Mouse (Mus musculus): ENCODE results near the gene Fam221a.

The Fam221a gene

DNA sequence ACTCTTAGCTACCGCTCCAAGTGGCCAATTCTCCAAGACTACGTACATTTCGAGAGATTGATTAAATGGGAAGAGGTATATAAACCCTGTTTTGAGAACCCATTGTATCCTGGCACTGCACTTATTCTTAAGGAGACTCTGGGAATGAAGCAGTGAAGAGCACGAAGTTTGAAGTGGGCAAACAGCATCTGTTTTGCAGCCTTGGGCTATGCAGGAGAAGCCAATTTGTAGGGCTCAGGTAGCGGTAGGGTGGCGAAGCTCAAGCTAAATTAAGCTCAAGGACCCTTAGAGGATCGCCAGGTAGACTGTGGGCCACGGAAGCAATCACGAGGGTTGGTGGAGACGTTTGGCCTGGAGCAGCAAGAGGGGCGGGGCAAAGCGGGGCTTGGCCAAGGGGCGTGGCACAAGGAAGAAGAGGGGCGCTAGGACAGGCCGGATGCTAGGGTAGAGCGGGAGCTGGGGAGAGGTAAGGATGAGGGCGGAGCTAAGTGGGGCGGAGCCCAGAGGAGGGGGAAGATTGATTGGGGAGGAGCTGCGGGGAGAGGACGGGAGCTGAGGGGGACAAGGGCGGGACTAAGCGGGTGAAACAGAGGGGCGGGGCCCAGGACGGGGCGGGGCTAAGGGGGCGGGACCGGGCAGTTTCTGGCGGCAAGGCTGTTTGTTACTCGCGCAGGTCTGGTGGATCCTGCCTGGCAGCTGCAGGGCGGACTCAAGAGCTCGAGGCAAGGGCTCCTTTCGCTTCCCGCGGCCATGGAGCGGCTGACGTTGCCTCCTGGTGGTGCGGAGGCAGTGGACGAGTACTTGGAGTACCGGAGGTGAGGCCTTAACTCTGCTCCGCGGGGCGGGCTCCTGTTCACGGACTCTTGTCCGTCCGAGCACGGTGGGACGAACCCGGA is at the start of gene Fam221a:
TSS of gene Fam221a (plus strand) at position 581 of the 896 bp plus-strand sequence.
- DNase-seq (ENCODE audit: low spot score in 2 of 2), result peak; percentile 39 to 45

- peak; percentile 97 for DNase-seq (ENCODE audit: low spot score in 2 of 2)
Measured at GRCm38 (mm10) chr6:49318966-49319594, 48.5 kb upstream of the Fam221a start, which contains the start of gene Ccdc126. Gene Ccdc126 (plus strand): TSS chr6:49319274.

GRCm38 (mm10) chr6:49319595-49320315 is 47.8 kb upstream of the Fam221a start:
- no peak for DNase-seq (ENCODE audit: low spot score in 2 of 2)

- no peak for DNase-seq (ENCODE audit: low spot score in 2 of 2)
Measured at GRCm38 (mm10) chr6:49321341-49321740, 46.2 kb upstream of the Fam221a start.

- DNase-seq (ENCODE audit: low spot score in 2 of 2), result no peak
Measured at GRCm38 (mm10) chr6:49322056-49322455, 45.5 kb upstream of the Fam221a start.

DNA sequence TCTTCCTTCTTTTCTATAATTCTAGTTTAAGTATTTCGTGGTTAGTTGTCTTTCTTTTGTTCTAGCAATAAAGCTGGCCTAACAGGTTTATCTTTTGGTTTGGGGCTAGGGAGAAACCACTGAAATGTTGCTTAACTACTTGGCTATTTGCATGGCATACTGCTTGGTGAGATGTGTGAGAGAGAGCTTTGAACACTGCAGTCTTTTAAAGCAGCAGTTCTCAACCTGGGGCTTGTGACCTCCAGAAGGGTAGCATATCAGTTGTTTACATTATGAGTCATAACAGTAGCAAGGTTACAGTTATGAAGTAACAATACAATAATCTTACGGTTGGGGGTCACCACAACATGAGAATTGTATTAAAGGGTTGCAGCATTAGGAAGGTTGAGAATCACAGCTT is 44.6 kb upstream of the Fam221a start:
- no peak for DNase-seq (ENCODE audit: low spot score in 2 of 2)

- DNase-seq (ENCODE audit: low spot score in 2 of 2), result no peak
Measured at GRCm38 (mm10) chr6:49324528-49324927, 43.0 kb upstream of the Fam221a start.

DNA sequence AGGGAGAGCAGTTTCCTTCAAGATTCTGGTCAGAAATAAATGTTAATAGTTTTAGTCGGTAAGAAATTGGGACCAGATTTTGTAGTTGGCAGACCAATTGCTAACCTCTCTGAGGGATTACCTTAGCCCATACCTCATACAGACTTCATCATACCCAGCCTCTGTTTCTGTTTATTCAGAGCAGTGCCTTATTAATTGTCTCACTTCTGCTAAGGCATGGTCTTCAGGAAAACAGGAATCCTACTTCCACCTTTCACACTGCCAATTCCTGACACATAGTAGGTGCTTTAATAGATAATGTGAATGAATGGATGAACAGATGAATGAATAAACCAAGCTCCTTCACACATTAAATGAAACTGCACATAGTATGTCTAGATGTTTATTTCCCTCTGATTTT is 42.2 kb upstream of the Fam221a start:
- DNase-seq (ENCODE audit: low spot score in 2 of 2), result no peak

GRCm38 (mm10) chr6:49326846-49327245 is 40.7 kb upstream of the Fam221a start:
- DNase-seq (ENCODE audit: low spot score in 2 of 2), result no peak

DNA sequence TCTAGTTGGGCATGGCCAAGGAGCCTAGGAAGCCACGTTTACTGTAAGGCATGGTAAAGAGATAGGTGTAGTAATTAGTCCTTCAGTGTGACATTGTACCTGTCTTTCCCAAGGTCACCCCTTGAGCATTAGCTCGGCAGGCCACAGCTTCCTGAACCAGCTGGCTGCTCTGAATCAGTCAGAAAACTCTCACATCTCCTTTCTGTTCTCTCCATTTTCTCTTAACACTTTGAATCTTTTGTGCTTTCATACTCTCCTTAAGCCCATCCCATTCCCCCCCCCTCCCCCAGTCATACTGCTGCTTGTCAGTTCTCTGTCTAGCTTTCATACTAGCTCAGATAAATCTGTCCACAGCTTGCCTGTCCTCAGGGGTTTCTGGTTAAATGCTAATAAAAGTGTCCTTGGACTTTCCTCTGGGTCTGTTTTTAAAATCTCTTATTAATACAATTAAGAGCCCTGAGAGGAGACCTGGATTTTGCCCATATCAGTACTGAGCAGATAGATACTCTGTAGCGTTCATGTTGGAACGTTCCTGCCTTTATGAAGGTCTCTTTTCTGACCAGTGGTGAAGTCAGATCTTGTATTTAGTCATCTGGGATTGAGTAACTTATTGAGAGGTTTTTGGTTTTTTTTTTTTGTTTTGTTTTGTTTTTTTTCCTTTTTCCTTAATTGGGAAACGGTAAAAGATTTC is 36.0 kb upstream of the Fam221a start:
- DNase-seq (ENCODE audit: low spot score in 2 of 2), result no peak

DNA sequence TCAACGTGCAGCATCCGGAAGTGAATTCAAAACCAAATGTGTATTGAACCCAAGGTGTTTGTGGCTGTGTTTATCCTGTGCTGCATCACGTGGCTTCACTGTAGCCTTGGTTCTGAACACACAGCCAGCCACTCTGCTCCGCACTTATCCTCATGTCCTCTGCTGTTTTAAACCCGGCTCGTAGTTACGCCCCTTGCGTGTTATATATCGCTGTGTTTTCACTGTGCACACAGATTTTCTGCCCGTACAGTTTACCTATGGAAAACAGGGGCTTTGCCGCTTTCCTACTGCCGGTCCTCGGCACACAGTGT is 35.5 kb upstream of the Fam221a start:
- DNase-seq (ENCODE audit: low spot score in 2 of 2), result no peak

DNA sequence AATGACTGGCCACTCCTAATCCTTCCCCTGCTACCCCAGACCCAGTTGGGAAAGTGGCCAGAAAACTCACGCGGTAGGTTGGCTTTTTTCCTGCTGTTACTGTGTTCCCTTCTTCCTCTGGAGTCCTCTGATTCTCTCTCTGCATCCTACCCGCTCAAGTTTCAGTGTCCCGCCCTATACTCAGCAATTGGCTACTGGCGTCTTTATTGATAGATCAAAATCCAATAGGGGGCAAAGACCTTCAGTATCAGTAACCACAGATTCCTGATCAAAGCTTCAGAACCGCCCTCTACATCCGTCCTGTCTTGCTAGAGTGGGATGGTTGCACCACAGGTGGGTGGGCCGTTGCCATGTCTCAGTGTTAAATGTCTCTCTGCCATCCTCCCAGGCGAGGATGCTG is 29.0 kb upstream of the Fam221a start:
- no peak for DNase-seq (ENCODE audit: low spot score in 2 of 2)

- no peak for DNase-seq (ENCODE audit: low spot score in 2 of 2)
Measured at GRCm38 (mm10) chr6:49339145-49339544, 28.4 kb upstream of the Fam221a start.

DNA sequence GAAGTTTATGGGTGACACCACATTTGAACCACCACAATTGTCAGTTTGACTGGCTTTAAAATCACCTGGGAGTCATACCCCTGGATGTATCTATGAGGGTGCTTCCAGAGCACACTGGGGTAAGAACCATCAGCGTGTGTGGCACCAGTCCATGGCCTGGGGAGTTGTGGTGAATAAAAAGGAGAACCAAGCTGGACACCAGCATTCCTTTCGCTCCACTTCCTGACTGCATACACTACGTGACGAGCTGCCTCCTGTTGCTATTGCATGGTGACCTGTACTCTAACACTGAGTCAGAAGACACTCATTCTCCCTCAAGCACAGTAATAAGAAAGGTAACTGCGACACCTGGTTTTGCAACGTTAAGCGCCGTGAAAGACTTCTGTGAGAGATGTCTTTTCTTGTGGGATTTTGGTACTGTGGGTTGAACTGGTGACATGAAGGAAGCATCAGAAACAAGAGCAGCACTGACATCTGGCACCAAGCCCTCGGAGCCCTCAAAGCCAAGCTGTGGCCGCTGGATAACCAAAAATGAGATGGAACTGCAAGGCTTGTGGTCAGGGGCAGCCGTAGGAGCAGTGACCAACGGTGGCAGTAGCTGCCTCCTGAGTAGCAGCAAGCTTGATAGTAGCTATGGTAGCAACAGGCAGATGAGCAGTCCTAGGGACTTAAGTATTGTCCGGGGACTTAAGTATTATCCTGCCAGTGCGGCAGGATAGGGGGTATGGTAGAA is 23.6 kb upstream of the Fam221a start:
- no peak for DNase-seq (ENCODE audit: low spot score in 2 of 2)

- DNase-seq (ENCODE audit: low spot score in 2 of 2), result no peak
Measured at GRCm38 (mm10) chr6:49349826-49350225, 17.7 kb upstream of the Fam221a start.

GRCm38 (mm10) chr6:49354613-49355012 is 12.9 kb upstream of the Fam221a start:
- no peak for DNase-seq (ENCODE audit: low spot score in 2 of 2)

DNA sequence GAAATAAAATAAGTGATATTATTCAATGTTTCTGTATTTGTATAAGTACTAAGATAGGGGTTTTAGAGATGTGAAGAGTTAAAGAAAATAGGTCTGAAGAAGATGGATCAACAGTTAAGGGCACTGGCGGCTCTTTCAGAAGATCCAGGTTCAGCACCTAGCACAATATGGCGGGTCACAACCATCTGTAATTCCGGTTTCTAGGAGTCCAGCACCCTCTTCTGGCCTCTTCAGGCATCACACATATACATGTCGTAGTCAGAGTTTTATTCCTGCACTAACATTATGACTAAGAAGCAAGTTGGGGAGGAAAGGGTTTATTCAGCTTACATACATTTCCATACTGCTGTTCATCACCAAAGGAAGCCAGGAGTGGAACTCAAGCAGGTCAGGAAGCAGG is 12.4 kb upstream of the Fam221a start:
- no peak for DNase-seq (ENCODE audit: low spot score in 2 of 2)

DNA sequence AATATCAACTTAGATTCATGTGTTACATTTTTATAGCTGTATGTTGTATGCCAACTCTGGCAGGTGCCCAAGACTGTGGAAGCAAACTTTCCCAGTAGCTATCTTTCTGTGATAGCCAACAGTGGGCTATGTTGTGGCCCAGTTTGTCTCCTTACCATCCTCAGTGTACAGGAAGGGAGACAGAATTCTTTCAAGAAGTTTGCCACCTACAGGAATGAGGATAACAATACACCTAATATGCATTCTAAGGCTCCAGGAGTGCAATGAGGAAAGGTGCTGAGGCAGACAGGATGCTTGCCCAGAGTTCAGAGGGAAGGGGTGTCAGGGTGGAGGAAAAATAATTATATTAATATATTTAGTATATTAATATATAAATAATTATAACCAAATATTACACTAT is 7.1 kb upstream of the Fam221a start:
- DNase-seq (ENCODE audit: low spot score in 2 of 2), result no peak

GRCm38 (mm10) chr6:49368212-49368611 is 673 bp downstream of the Fam221a start:
- DNase-seq (ENCODE audit: low spot score in 2 of 2), result no peak

- no peak for DNase-seq (ENCODE audit: low spot score in 2 of 2)
Measured at GRCm38 (mm10) chr6:49372705-49373104, 5.2 kb downstream of the Fam221a start.

GRCm38 (mm10) chr6:49373943-49374342 is 6.4 kb downstream of the Fam221a start:
- DNase-seq (ENCODE audit: low spot score in 2 of 2), result no peak

Measured in frontal cortex, postnatal 14 days (tissue).